Mouse (Mus musculus) monocyte, adult 5-6 weeks (primary cell): ENCODE data around the gene Exoc4. TPM values are rescaled to one million over a fixed set of nuclear protein-coding genes. Genes with fewer than 3 reads are reported as not detected.

ENCODE experiments used
- total RNA-seq: library from RNA; stranded (forward); fragments of 200-1000, 200-491, 200-594 nt; gene quantifications from 3 replicates; pipeline ENCODE4 v1.2.3, GENCODE M21; 2017

Exoc4 gene
- total RNA-seq, 1 experiment from 2014 or later, result 47.5 TPM

Other genes with a start within 250 kb of the Exoc4 start
- 112 to 116 TPM (median 114 TPM) in 3 replicates for gene Chchd3, start 188.8 kb upstream of the Exoc4 start, total RNA-seq